Mouse (Mus musculus) heart, postnatal 14 days (tissue): Measurements from ENCODE around the gene Anapc16. TPM values are rescaled to one million over a fixed set of nuclear protein-coding genes. Genes with fewer than 3 reads are reported as not detected.
A peak's percentile ranks its signal among the peaks of the same experiment; 100 is the strongest.

ENCODE experiments used
- DNase-seq, 2 experiments: peaks; one replicate each; pipeline ENCODE4 v3.0.0; 2021 to 2022
- intact Hi-C: fragments of 180-260 bp; cut with DNase I; formaldehyde crosslinking; loops from one replicate; pipeline ENCODE4 v1.15.1; 2025
- total RNA-seq, 2 experiments: library from RNA; stranded (reverse); gene quantifications; 2 replicates each; pipeline ENCODE4 v1.2.3; 2021

The Anapc16 gene
- total RNA-seq, 2 experiments from 2014 or later = 64.8 to 70.1 TPM

DNA sequence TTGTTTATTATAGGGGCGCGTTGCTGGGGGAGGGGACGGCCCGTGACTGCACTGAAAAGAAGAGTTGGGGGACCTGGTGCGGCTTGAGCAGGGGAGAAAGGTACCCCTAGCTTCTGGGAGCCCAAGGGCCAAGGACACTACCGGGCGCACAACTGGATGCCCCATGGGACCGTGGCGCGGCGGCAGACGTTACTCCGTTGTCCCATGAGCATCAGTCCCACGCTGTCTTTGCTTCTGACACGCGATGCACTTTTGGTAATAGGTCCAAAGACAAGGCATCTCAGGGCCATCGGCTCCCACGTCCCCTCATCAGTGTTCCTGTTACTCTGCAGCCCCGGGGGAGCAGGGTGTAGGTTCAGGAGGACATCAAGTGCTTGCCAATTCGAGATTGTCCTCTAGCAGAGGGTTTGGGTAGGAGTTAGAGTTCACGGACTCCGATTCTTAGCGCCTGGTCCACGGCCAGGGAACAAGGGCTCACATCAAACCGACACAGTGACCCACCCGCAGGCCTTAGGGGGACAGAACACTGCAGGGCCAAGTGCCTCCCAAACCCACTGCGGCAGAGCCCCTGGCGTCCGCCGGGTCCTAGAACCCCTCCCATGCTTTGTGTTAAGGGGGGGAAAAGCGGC is 50.7 kb downstream of the Anapc16 start:
- intact Hi-C loops = loop anchor here (5.0 kb wide), 1 partner anchor 35 kb away; no protein-coding TSS in a partner anchor
- DNase-seq = peak; percentile 74 to 80

DNA sequence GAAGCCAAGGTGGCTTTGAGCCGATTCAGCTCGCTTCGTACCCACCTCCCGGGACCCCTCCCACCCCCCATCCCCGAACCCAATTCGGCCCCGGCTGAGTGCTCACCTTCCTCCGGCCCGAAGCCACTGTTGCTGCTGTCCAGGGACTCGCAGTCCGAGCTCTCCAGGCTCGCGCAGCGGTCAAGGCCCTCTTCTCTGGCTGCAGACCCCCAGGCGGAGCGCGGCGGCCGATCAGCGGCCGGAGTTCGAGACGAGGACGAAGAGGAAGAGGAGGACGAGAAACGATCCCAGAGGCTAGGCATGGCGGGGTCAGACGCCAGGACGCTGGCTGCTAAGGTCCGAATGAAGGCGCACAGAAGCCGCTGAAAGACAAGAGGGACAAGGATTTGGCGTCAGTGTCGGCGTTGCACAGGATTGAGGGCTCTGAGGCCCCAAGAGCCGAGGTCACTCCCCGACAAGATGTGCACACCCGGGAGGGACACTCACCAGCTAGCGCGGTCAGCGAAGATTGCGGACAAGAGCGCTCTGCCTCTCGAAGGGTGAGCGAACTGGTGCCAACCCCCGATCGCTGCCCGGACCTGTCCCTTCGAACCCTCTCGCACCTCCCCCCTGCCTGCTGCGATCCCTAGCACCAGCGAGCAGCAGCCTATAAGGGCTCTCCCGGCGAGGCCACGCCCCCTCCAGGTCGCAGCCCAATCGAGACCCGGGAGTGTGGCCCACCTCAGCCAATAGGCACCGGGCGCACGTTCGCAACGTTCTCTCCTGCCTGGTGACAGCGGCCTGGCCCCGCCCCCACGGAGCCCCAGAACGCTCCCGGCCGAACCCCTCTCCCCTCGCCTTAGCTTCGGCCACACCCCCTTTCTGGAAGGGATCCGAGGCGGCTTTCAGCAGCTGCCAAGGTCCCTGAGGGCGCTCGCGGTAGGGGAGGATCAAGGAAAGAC is 51.5 kb downstream of the Anapc16 start, which contains the start of gene Ddit4:
TSS of gene Ddit4 (minus strand) at position 624 of the 941 bp plus-strand sequence.
- intact Hi-C loops = loop anchor here (1.0 to 5.0 kb wide), 5 partner anchors 18 to 57 kb away; partner anchors contain the start of gene Anapc16
- DNase-seq = peak; percentile 99 to 100

GRCm38 (mm10) chr10:59950716-59951191 is 52.2 kb downstream of the Anapc16 start:
- intact Hi-C loops = loop anchor here (1.0 to 5.0 kb wide), 5 partner anchors 19 to 56 kb away; partner anchors contain the start of gene Anapc16
- DNase-seq = peak; percentile 74 to 82

DNA sequence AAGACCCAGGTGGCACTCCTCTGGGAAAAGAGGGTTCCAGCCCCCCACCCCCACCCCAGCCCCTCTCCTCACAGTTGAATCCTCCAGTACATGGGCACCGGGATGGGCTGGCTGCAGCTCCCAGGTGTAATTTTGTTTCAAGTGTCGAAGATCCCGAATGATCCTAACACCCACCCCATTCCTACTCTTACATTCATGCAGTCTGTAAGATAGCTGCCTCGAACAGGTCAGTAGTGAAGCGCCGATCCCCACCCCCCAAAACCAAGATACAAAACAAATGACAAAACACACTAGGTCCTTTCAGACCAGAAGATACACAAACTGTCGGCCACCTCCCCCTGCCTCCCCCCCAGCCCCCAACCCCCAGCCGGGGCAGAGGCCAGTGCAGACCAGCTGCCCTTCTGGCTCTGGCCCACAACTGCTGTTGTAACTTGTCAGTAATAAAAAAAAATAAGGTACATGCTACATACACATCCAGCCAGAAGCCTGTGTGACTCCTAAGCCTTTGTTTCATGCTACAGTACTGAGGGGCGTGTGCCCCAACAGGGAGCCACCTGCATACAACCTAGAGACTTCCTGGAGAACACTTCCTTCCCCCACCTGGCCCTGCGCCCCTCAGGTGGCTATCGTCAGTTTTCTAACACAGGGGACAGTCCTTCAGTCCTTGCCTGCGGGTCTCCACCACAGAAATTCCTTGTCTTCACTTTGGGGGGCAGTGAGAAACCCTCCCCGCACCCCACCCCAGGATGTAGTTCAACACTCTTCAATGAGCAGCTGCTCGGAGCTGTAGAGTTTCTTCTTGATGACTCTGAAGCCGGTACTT is 52.9 kb downstream of the Anapc16 start:
- intact Hi-C loops = loop anchor here (5.0 kb wide), 1 partner anchor 33 kb away; no protein-coding TSS in a partner anchor

DNA sequence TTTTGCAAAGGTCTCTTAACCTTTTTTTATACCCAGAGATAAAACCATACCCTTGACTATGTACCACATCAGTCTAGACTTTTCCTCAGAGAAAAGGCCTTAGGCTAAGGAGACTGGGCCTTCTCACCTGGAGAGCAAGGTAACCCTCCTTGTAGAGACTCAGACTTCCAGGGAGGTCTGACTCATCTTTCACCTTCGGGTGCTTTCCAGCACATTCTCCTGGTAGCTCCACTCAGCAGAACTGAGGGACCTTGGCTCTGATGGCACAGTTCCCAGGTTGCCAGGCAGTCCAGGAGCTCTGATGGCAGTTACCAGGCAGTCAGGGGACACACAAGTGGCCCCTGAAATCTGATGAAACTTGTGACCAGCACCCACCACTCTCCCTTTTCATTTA is 53.7 kb downstream of the Anapc16 start:
- intact Hi-C loops = no loop called here
- peak; percentile 37 for DNase-seq

More for the DNA sequence above, 52.9 kb downstream of the Anapc16 start:
- peak in 1 of 2 experiments; percentile 20 for DNase-seq

DNA sequence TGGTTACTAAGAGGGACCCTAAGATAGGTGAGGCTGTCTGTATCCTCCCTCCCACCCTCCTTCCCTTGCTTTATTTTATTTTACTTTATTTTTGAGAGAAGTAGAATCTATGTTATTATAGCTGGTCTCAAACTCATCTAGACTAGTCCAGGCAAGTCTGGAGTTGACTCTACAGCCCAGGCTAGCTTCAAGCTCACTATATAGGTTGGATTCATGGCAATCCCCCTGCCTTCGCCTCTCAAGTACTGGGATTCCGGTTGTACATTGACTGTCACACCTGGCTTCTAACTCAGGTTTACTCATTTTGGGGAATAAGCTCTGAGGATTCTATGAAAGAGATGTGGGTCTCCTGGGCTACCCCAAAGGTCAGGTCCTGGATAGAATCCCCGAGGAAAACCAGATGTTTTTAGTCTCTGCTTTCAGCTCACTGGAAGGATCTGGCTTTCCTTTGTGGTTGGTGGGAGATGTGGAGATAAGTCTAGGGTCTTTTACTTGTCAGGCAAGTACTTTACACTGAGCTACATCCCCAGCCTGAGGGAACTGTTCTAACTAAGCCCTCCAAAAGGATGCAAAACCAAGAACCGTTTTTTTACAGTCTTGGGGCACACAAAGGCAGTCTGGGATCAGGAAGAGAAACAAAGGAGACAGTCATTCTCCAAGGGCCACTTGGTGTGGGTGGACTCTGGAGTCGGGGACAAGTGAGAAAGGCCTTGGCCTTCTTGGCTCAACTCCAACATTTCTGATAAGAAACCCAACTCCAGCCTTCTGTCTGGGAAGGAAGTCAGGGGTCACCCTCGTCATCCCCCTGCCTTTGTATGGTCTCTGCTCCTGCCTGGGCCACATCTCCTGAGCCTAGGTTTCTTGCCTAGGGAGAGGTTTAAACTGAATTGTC is 54.3 kb downstream of the Anapc16 start:
- peak; percentile 56 to 58 for DNase-seq
- intact Hi-C loops = no loop called here

DNA sequence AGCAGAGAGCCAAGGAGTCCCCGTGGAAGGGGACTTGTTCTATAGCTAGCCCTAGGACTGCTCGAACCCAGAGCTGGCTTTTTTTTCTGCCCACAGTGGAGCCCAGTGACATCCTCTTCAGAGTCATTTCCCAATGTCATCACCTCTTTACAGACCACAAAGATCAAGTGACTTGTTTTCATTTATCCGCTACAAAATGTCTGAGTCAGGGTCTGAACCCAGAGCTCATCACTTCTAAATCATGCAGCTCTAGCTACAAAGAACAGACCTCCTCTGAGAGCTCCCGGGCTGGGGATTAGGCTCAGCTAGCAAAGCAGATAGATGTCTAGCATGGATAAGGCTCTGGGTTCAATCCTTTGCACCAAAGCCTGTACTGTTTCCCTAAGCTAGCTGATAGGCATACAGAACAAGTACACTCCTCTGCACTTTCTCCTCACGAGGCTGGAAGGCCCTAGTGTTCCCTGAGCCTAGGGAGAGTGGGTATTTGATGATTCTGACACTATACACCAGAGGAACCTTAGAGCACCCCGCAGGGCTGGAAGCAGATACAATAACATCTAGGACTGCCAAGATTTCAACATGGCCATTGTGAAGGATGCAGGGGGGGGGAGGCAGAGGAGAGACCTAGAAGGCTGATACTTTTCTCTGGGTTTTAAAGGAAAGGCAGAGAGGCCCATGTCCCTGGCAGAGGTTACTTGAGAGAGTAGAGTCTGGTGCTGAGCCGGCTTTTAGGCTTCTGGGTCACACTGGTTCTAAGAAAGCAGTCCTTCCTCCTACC is 55.5 kb downstream of the Anapc16 start:
- intact Hi-C loops = no loop called here
- DNase-seq = peak; percentile 43 to 44

DNA sequence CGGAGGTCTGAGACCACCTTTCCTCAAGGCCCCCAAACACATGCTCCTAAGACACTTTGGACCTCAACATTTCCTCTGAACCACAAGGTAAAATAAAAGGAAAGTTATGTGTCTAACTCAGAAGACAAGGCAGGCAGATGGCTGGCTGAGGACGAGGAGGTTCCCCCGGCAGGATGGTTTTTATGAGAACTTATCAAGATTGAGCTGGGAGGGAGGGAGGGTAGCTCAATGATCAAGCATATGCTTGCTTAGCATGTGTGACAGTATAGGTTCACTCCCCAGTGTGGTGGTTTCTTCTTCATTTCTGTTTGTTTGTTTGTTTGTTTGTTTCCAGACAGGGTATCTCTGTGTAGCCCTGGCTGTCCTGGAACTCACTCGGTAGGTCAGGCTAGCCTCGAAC is 56.6 kb downstream of the Anapc16 start:
- no peak for DNase-seq

DNA sequence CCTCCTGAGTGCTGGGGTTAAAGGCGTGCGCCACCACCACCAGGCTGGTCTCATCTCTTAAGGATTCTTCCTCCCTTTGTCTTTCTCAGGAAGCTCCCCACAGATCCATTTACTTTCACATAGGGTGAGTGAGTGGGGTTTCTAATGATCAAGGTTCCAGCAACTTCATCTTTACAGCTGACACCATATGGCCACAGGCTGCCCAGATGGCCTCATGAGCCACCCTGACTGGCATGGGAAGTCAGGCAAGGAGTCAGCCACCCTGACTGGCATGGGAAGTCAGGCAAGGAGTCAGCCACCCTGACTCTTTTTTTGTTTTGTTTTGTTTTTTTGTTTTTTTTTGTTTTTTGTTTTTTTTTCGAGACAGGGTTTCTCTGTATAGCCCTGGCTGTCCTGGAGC is 57.5 kb downstream of the Anapc16 start:
- intact Hi-C loops = no loop called here
- no peak for DNase-seq

More for the DNA sequence above, 56.6 kb downstream of the Anapc16 start:
- intact Hi-C loops = no loop called here

DNA sequence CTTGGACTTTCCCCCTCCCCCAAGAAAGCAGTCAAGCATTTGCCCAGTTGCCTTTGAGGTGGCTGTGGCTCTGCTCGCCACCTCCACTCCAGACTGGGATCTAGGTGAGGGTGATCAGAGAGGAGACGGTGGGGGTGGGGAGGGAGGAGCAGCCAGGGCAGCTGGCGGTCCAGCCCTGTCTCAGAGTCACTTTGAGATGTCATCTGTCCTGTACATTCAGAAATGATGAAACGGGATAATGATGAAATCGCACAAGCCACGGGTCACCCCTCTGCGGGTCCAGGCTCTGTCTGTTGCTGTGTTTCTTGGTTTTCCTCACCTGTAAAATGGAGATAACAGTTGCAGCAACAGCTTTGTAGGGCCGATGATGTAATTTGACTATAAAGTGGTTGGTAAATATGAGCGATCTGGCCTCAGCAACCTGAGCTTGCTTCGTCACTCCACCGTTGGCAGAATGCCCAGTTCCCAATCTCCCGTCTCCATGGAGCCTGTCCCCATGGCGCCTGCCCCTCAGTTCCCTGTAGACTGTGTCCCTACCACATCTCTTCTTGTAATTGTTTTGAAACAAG is 59.4 kb downstream of the Anapc16 start:
- intact Hi-C loops = no loop called here

GRCm38 (mm10) chr10:59942847-59943420 is 60.0 kb downstream of the Anapc16 start:
- intact Hi-C loops = no loop called here

More for the DNA sequence above, 59.4 kb downstream of the Anapc16 start:
- peak; percentile 79 to 86 for DNase-seq

GRCm38 (mm10) chr10:59942281-59942846 is 60.6 kb downstream of the Anapc16 start:
- DNase-seq = no peak
- intact Hi-C loops = no loop called here

More at GRCm38 (mm10) chr10:59942847-59943420, 60.0 kb downstream of the Anapc16 start:
- peak; percentile 47 to 69 for DNase-seq

GRCm38 (mm10) chr10:59939081-59939480 is 63.9 kb downstream of the Anapc16 start:
- no peak for DNase-seq
- intact Hi-C loops = no loop called here

GRCm38 (mm10) chr10:59938662-59939061 is 64.3 kb downstream of the Anapc16 start:
- intact Hi-C loops = no loop called here
- DNase-seq = no peak
